Mouse (Mus musculus) lung, postnatal 0 days (tissue): ENCODE results near the gene Nsun2. TPM values are rescaled to one million over a fixed set of nuclear protein-coding genes. Genes with fewer than 3 reads are reported as not detected.

Source experiments
- ATAC-seq: fragments of 200-750 bp; cut with Nextera tagmentation; 2 replicates; pipeline ENCODE4 v1.8.0; 2017; ENCODE audit warnings: moderate library complexity
- DNase-seq: peaks from one replicate; pipeline ENCODE4 v3.0.0-alpha.2; 2016; ENCODE audit warnings: low spot score
- H3K27ac ChIP-seq: fragments of 300-500 bp; sonication (generic); 2 replicates; pipeline ENCODE4 v1.5.1; 2014; ENCODE audit warnings: antibody characterized with exemption, mild to moderate bottlenecking, low read length, mixed read lengths
- H3K27me3 ChIP-seq: fragments of 300-500 bp; sonication (generic); replicated peaks from 2 replicates; pipeline ENCODE4 v1.6.1; 2014; ENCODE audit warnings: low read length, mixed read lengths; ENCODE audit not compliant: insufficient read depth
- H3K36me3 ChIP-seq: fragments of 300-500 bp; sonication (generic); 2 replicates; pipeline ENCODE4 v1.6.1; 2014; ENCODE audit warnings: low read length, mixed read lengths; ENCODE audit not compliant: insufficient read depth
- H3K4me1 ChIP-seq: fragments of 300-500 bp; sonication (generic); 2 replicates; pipeline ENCODE4 v1.6.1; 2014; ENCODE audit warnings: antibody characterized with exemption, low read depth, low read length, mixed read lengths; ENCODE audit not compliant: insufficient read depth
- H3K4me2 ChIP-seq: fragments of 300-500 bp; sonication (generic); replicated peaks from 2 replicates; pipeline ENCODE4 v1.6.1; 2014; ENCODE audit warnings: low read depth, mild to moderate bottlenecking, low read length, moderate library complexity, mixed read lengths
- H3K4me3 ChIP-seq: fragments of 300-500 bp; sonication (generic); 2 replicates; pipeline ENCODE4 v1.5.1; 2014; ENCODE audit warnings: low read depth, low read length
- H3K9ac ChIP-seq: fragments of 300-500 bp; sonication (generic); replicated peaks from 2 replicates; pipeline ENCODE4 v1.6.1; 2014; ENCODE audit warnings: low read depth, mild to moderate bottlenecking
- H3K9me3 ChIP-seq: fragments of 300-500 bp; sonication (generic); 2 replicates; pipeline ENCODE4 v1.6.1; 2016; ENCODE audit warnings: low read length, mixed read lengths
- CTCF ChIP-seq: IDR thresholded peaks from 2 replicates; pipeline ENCODE4 v1.5.1; 2016; ENCODE audit warnings: antibody characterized with exemption, mild to moderate bottlenecking
- EP300 ChIP-seq: IDR thresholded peaks from 2 replicates; pipeline ENCODE4 v1.6.1; 2016; ENCODE audit warnings: antibody characterized with exemption, mild to moderate bottlenecking, control low read depth
- WGBS: fragments of 180-500 bp; shearing (Covaris S2); extraction: QIAGEN DNeasy Blood & Tissue Kit; methylation state at CpG from one replicate; pipeline ENCODE4 v1.1.7; 2014; 5-methylcytosine and 5-hydroxymethylcytosine counted together
- polyA plus RNA-seq: library from polyadenylated mRNA; unstranded; fragments of >200 nt; fragmentation: Nextera tagmentation; extraction: Ambion mirVana; gene quantifications from 2 replicates; pipeline ENCODE4 v1.2.1, GENCODE M21; 2015

Nsun2 gene
- polyA plus RNA-seq, 1 experiment from 2014 or later: 34.7 TPM

GRCm38 (mm10) chr13:69522161-69522791, 11.3 kb upstream of the Nsun2 start:
- Histone ChIP-seq H3K36me3 (no peaks in the 10 kb centered on the region), H3K27me3 (no peaks in the 10 kb centered on the region), H3K4me3 (no peak overlapping the region), H3K9me3 (no peaks in the 10 kb centered on the region), H3K4me2 (no peak overlapping the region), H3K27ac (no peak overlapping the region), H3K4me1 (peaks cover 23% of the 10 kb centered on the region; the same call in 1 of the 2 replicates), H3K9ac (no peak overlapping the region)
- ATAC-seq (no peak), DNase-seq (no peak)
- 90% methylated on average over 1 of the region's 1 CpGs for WGBS
- TF ChIP-seq EP300 (no peak), CTCF (no peak)

- H3K27me3 ChIP-seq: no peaks in the 10 kb centered on the region
- no peaks in the 10 kb centered on the region for H3K36me3 ChIP-seq
- H3K4me1 ChIP-seq: peaks cover 23% of the 10 kb centered on the region; the same call in 1 of the 2 replicates
- TF ChIP-seq EP300 (no peak), CTCF (no peak)
- 35% methylated on average over 14 of the region's 14 CpGs for WGBS
- DNase-seq (no peak), ATAC-seq (no peak)
- H3K27ac ChIP-seq: no peak overlapping the region
- no peak overlapping the region for H3K4me3 ChIP-seq
- no peak overlapping the region for H3K4me2 ChIP-seq
- H3K9ac ChIP-seq: no peak overlapping the region
- no peaks in the 10 kb centered on the region for H3K9me3 ChIP-seq
Measured at GRCm38 (mm10) chr13:69523444-69524157, 9.9 kb upstream of the Nsun2 start.

- ATAC-seq: no peak
- H3K9me3 ChIP-seq: no peaks in the 10 kb centered on the region
Measured at GRCm38 (mm10) chr13:69524158-69524530, 9.4 kb upstream of the Nsun2 start.

GRCm38 (mm10) chr13:69525867-69526266, 7.7 kb upstream of the Nsun2 start:
- WGBS: 53% methylated on average over 4 of the region's 4 CpGs
- H3K9ac ChIP-seq: no peak overlapping the region
- TF ChIP-seq EP300 (no peak), CTCF (no peak)
- no peak overlapping the region for H3K27ac ChIP-seq
- peak overlapping the region; percentile 14; the same call in 1 of the 2 replicates for H3K4me2 ChIP-seq
- peak; percentile 35; the same call in 1 of the 2 replicates for ATAC-seq
- no peaks in the 10 kb centered on the region for H3K36me3 ChIP-seq
- H3K27me3 ChIP-seq: no peaks in the 10 kb centered on the region
- DNase-seq: no peak
- no peak overlapping the region for H3K4me3 ChIP-seq
- H3K9me3 ChIP-seq: no peaks in the 10 kb centered on the region
- H3K4me1 ChIP-seq: peaks cover 24% of the 10 kb centered on the region; the same call in 1 of the 2 replicates

More at GRCm38 (mm10) chr13:69524158-69524530, 9.4 kb upstream of the Nsun2 start:
- TF ChIP-seq CTCF: no peak
- TF ChIP-seq EP300: no peak
- Histone ChIP-seq H3K27ac (no peak overlapping the region), H3K36me3 (no peaks in the 10 kb centered on the region), H3K27me3 (no peaks in the 10 kb centered on the region), H3K9ac (no peak overlapping the region), H3K4me1 (peaks cover 23% of the 10 kb centered on the region; the same call in 1 of the 2 replicates), H3K4me3 (no peak overlapping the region), H3K4me2 (no peak overlapping the region)
- 74% methylated on average over 2 of the region's 2 CpGs for WGBS
- DNase-seq: no peak

GRCm38 (mm10) chr13:69528531-69528930, 5.0 kb upstream of the Nsun2 start:
- H3K4me3 ChIP-seq: no peak overlapping the region
- H3K36me3 ChIP-seq: no peaks in the 10 kb centered on the region
- H3K9ac ChIP-seq: no peak overlapping the region
- WGBS: 68% methylated on average over 7 of the region's 7 CpGs
- DNase-seq (no peak), ATAC-seq (no peak)
- H3K27ac ChIP-seq: no peak overlapping the region
- no peaks in the 10 kb centered on the region for H3K9me3 ChIP-seq
- TF ChIP-seq CTCF (no peak), EP300 (no peak)
- H3K27me3 ChIP-seq: no peaks in the 10 kb centered on the region
- peaks cover 28% of the 10 kb centered on the region; the same call in 1 of the 2 replicates for H3K4me1 ChIP-seq
- H3K4me2 ChIP-seq: no peak overlapping the region

- H3K4me3 ChIP-seq: no peak overlapping the region
- ATAC-seq (no peak), DNase-seq (no peak)
- H3K9me3 ChIP-seq: no peaks in the 10 kb centered on the region
- no peak for TF ChIP-seq EP300
- no peak for TF ChIP-seq CTCF
- H3K27me3 ChIP-seq: no peaks in the 10 kb centered on the region
- no peak overlapping the region for H3K4me2 ChIP-seq
- no peaks in the 10 kb centered on the region for H3K36me3 ChIP-seq
- H3K4me1 ChIP-seq: peaks cover 16% of the 10 kb centered on the region; the same call in 1 of the 2 replicates
- H3K9ac ChIP-seq: no peak overlapping the region
- no peak overlapping the region for H3K27ac ChIP-seq
- 74% methylated on average over 3 of the region's 3 CpGs for WGBS
Measured at GRCm38 (mm10) chr13:69530156-69530555, 3.4 kb upstream of the Nsun2 start.
